Mouse (Mus musculus) ES-Bruce4 (cell line): ENCODE results near the gene Bcl2l12.

Experiments used
- CTCF ChIP-seq: IDR thresholded peaks from one replicate; pipeline ENCODE4 v1.8.1; 2011; ENCODE audit warnings: low read depth, low read length
- POLR2A ChIP-seq: IDR thresholded peaks from one replicate; pipeline ENCODE4 v1.8.1; 2011; ENCODE audit warnings: low read length; ENCODE audit not compliant: insufficient read depth

- TF ChIP-seq CTCF = no peak
- no peak for TF ChIP-seq POLR2A
Measured at GRCm38 (mm10) chr7:44971142-44971541, 27.4 kb downstream of the Bcl2l12 start.
